Mouse (Mus musculus) neural tube, embryonic 14.5 days (tissue): Measurements from ENCODE around the gene Vav1. TPM values are rescaled to one million over a fixed set of nuclear protein-coding genes. Genes with fewer than 3 reads are reported as not detected.

Source experiments
- ATAC-seq: fragments of 200-750 bp; cut with Nextera tagmentation; 2 replicates; pipeline ENCODE4 v1.8.0; 2017; ENCODE audit warnings: low read depth, mild to moderate bottlenecking, moderate TSS enrichment, moderate library complexity
- H3K27ac ChIP-seq: fragments of 300-500 bp; sonication (generic); 2 replicates; pipeline ENCODE4 v1.5.1; 2014; ENCODE audit warnings: low read depth, mild to moderate bottlenecking, control low read depth, low read length, moderate library complexity, mixed read lengths
- H3K27me3 ChIP-seq: fragments of 300-500 bp; sonication (generic); 2 replicates; pipeline ENCODE4 v1.6.1; 2014; ENCODE audit warnings: low read length; ENCODE audit not compliant: control insufficient read depth, insufficient read depth
- H3K36me3 ChIP-seq: fragments of 300-500 bp; sonication (generic); 2 replicates; pipeline ENCODE4 v1.6.1; 2014; ENCODE audit warnings: low read length, mixed read lengths; ENCODE audit not compliant: control insufficient read depth, insufficient read depth
- H3K4me1 ChIP-seq: fragments of 300-500 bp; sonication (generic); 2 replicates; pipeline ENCODE4 v1.6.1; 2014; ENCODE audit warnings: low read length; ENCODE audit not compliant: control insufficient read depth, insufficient read depth
- H3K4me2 ChIP-seq: fragments of 300-500 bp; sonication (generic); 2 replicates; pipeline ENCODE4 v1.6.1; 2014; ENCODE audit warnings: mild to moderate bottlenecking, low read depth, low read length, control low read depth
- H3K4me3 ChIP-seq: fragments of 300-500 bp; sonication (generic); 2 replicates; pipeline ENCODE4 v1.5.1; 2014; ENCODE audit warnings: low read depth, low read length, control low read depth, mixed read lengths
- H3K9ac ChIP-seq: fragments of 300-500 bp; sonication (generic); replicated peaks from 2 replicates; pipeline ENCODE4 v1.6.1; 2014; ENCODE audit warnings: low read depth, mild to moderate bottlenecking, control low read depth, low read length, mixed read lengths
- H3K9me3 ChIP-seq: fragments of 300-500 bp; sonication (generic); 2 replicates; pipeline ENCODE4 v1.6.1; 2016; ENCODE audit warnings: low read length; ENCODE audit not compliant: control insufficient read depth
- WGBS: fragments of 180-500 bp; shearing (Covaris S2); extraction: QIAGEN DNeasy Blood & Tissue Kit; methylation state at CpG from one replicate; pipeline ENCODE4 v1.1.7; 2014; 5-methylcytosine and 5-hydroxymethylcytosine counted together
- polyA plus RNA-seq: library from polyadenylated mRNA; unstranded; fragments of >200 nt; fragmentation: Nextera tagmentation; extraction: Ambion mirVana; gene quantifications from 2 replicates; pipeline ENCODE4 v1.2.1, GENCODE M21; 2014

Gene Vav1
- polyA plus RNA-seq, 1 experiment from 2014 or later, result 1.1 TPM

DNA sequence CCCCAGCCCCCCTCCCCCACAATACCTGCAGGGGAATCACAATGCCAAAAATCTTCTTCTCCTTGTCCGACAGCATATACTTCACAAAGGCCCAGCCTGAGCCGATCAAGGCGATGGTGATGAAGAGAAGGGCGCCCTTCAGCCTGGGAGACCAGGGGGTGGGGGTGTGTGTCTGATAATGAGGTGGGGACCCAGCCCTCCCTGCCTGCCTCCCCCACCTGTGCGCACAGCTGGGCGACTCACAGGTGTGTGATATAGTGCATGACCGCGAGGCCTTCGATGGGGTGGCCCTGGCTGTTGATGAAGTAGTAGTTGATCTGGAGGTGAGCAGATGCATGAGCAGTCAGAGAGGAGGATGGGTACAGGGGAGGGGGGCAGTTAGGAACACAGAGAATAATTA is 41.7 kb upstream of the Vav1 start:
- H3K9me3 ChIP-seq, result no peaks in the 10 kb centered on the region
- H3K4me2 ChIP-seq, result no peak overlapping the region
- no peaks in the 10 kb centered on the region for H3K27me3 ChIP-seq
- peaks cover 29% of the 10 kb centered on the region for H3K36me3 ChIP-seq
- no peak overlapping the region for H3K27ac ChIP-seq
- 95% methylated on average over 9 of the region's 9 CpGs for WGBS
- peak; percentile 25; the same call in 1 of the 2 replicates for ATAC-seq
- H3K9ac ChIP-seq, result no peak overlapping the region
- H3K4me1 ChIP-seq, result no peaks in the 10 kb centered on the region
- H3K4me3 ChIP-seq, result no peak overlapping the region

DNA sequence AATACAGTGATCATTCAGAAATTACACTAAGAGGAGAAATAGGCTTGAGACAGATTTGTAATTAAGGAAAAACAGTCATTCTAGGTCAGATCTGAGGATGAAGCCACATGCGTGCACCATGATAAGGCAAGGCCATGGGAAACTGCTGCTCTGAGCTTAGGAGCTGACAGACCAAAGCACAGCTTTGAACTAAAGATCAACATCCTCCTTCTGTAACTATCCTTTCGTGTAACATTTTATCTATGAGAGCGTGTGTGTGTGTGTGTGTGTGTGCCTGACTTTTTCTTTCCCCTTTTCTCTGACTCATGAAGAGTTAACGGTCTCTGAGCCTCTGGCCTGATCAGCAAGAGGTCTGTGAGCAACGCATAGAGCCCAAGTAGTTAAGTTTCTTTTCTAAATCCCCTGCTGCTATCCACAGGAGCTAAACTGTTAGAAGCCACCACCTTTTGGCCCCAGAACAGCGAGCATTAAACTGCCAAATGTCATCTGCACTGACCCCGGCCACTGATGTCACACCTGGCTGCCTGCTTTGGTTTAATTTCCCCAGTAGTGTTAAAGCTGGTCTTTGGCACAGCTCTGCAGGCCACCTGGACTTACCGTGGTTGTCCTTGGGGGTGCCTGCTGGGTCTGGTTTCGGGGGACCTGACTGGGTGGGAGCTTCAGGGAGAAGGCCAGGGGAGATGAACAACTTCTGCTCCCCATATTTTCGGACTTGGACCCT is 35.1 kb upstream of the Vav1 start:
- H3K9ac ChIP-seq, result no peak overlapping the region
- no peak for ATAC-seq
- WGBS, result 86% methylated on average over 10 of the region's 10 CpGs
- no peaks in the 10 kb centered on the region for H3K9me3 ChIP-seq
- H3K4me3 ChIP-seq, result no peak overlapping the region
- H3K36me3 ChIP-seq, result peaks cover 7% of the 10 kb centered on the region; the same call in 1 of the 2 replicates
- no peak overlapping the region for H3K4me2 ChIP-seq
- H3K27me3 ChIP-seq, result no peaks in the 10 kb centered on the region
- no peak overlapping the region for H3K27ac ChIP-seq
- peaks cover 8% of the 10 kb centered on the region; the same call in 1 of the 2 replicates for H3K4me1 ChIP-seq

DNA sequence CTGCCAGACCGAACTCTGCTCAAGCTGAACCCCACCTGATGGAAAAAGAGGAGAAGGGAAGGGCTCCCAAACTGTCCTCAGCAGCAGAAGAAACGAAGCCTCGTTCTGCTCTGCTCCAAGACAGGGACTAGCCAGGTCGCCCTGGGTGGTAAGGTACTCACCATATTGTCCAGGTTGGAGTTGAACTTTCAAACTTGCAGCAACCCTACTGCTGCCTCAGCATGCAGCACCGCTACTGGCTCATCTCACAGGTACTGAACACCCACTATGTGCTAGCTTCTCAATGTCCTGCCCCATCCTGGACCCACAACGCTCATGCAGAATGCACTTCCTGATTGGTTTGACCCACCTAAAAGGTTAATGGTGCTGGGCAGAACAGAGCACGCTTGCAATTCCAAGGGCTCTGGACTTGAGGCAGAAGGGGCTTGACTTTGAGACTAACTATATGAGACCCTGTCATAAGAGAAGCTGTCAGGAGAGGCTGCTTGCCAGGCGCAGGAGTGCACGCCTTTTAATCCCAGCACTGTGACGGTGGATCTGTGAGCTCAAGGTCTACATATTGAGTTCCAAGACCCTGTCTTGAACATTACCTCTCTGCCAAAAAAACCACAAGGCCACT is 33.5 kb upstream of the Vav1 start:
- ATAC-seq, result no peak
- Histone ChIP-seq H3K9ac (no peak overlapping the region), H3K4me1 (peaks cover 13% of the 10 kb centered on the region; the same call in 1 of the 2 replicates), H3K36me3 (peaks cover 7% of the 10 kb centered on the region; the same call in 1 of the 2 replicates), H3K27ac (no peak overlapping the region), H3K9me3 (no peaks in the 10 kb centered on the region), H3K27me3 (no peaks in the 10 kb centered on the region), H3K4me3 (no peak overlapping the region), H3K4me2 (no peak overlapping the region)
- WGBS, result 94% methylated on average over 10 of the region's 10 CpGs

DNA sequence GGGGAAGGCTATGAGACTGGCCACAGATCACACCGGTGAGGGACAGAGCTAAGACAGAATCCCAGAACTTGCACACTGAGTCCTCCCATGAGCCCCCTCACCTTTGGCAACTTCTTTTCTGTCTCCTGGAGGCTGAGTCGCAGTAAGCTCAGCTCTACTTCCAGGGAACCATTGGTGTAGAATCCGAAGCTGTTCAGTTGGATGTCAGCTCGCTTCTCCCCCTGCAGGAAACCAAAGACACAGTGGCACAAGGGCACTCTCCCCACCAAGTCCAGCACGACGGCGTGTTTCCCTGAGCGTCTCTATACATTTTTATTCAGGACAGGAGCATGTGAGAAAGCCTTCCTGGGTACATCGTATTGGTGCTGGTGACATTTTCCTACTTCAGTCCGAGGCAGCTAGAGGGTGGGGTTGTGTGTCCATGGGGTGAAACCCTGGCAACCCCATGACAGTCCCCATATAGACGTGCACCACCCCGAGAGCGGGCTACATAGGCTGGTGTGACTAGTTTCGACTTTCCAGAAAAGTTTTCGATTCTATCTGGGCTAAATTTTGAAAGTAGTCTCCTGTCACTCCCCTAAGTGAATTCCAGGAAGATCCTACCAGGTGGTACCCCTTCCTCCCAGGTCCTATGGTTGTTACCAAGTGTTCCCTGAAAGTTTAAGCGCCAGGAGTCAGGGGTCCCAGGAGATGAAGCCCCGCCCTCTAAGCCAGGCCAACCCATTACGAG is 32.1 kb upstream of the Vav1 start:
- H3K27ac ChIP-seq, result peak overlapping the region; percentile 97
- peak overlapping the region; percentile 51 for H3K4me3 ChIP-seq
- 0 out of 2 replicates have a peak, but pooled peaks have one; percentile 1 for ATAC-seq
- H3K4me1 ChIP-seq, result peaks cover 15% of the 10 kb centered on the region; the same call in 1 of the 2 replicates
- 4% methylated on average over 18 of the region's 18 CpGs for WGBS
- peaks cover 2% of the 10 kb centered on the region; the same call in 1 of the 2 replicates for H3K36me3 ChIP-seq
- H3K4me2 ChIP-seq, result peak overlapping the region; percentile 46
- no peaks in the 10 kb centered on the region for H3K9me3 ChIP-seq
- no peaks in the 10 kb centered on the region for H3K27me3 ChIP-seq
- peak overlapping the region; percentile 80 for H3K9ac ChIP-seq

DNA sequence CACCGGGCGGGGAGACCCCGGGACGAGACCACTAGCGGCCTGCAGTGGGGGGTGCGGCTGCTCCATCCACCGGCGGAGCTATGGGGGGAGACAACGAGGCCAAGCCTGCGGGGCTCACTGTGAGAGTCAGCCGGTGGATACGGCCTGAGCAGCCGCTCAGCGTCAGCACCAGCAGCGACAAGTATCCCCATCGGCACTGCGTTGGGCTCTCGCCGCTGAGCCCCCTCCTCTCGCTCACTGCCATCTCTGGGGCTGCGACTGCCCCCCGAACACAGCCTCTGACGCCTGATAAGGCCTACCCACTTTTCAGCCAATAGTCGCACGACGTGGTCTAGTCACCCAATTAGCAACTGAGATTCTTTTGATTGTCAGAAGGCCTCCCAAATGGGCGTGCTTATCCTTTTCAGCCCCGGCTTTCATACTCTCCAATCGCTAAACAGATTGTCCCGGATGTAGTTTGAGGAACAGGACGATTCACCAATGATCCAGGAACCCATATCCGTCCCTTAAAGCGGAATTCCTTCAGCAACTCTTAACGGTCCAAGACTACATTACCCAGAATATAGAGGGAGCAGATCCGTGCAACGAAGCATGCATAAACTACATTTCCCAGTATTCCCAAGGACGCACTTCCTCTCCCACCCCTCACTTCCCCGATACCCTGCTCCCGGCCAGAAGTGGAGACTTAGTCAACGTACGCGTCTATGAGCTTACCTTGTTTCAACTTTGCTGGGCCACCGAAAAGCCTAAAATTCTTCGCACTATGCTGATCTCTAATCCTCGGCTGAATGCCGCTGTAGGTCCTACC is 31.3 kb upstream of the Vav1 start:
- Histone ChIP-seq H3K4me1 (peaks cover 15% of the 10 kb centered on the region; the same call in 1 of the 2 replicates), H3K4me2 (peak overlapping the region; percentile 89), H3K9ac (peak overlapping the region; percentile 80), H3K27ac (peak overlapping the region; percentile 97), H3K9me3 (no peaks in the 10 kb centered on the region), H3K36me3 (no peaks in the 10 kb centered on the region), H3K4me3 (peak overlapping the region; percentile 52), H3K27me3 (no peaks in the 10 kb centered on the region)
- WGBS, result under 1% methylated on average over 46 of the region's 46 CpGs
- ATAC-seq, result peak; percentile 94

DNA sequence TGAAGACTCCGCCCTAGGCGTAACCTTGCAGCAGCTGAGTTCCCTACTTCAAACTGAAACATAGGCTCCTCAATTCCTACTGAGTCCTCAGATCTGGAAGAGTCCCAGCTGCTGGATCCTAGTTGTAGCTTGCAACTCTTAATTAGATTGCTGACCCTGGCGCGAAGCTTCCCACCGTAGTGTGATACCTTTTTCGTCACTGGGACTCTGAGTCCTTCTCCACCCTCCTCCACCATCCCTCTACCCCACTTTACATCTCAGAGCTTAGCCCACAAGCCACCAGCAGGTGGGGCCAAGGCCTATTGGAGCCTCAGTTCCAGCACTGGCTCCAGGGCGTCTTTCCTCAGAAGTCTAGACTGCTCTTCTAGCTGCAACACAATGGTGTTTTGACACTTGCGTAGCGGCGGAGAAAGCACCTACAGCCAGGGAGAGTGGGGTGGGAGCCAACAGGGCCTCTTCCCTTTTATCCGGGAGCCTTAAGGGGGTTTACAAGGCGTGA is 30.6 kb upstream of the Vav1 start, which contains the start of gene Gpr108:
Gene Gpr108, minus strand, starts transcription at position 246 of the 499 bp plus-strand sequence.
- no peaks in the 10 kb centered on the region for H3K9me3 ChIP-seq
- H3K4me3 ChIP-seq, result peak within 1 kb of the TSS; percentile 52
- H3K4me1 ChIP-seq, result peaks cover 15% of the 10 kb centered on the region; the same call in 1 of the 2 replicates

DNA sequence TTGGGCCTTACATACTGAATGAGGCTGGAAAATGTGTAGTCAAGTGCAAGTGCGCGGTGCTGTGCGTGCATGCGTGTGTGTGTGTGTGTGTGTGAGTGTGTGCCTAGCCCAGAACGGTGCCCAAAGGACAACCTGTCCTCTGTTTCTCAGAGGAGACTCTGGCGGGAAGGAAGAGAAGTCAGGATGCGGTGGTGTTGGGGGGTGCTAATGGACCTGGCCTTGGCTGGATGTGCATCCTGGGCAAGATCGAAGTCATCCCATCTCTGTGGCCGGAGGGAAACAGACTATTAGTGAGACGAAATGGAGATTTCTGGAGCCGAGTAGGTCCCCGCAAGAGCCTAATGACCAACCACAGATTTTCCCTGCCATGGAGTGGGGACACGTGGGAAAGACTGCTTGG is 30.1 kb upstream of the Vav1 start:
- Histone ChIP-seq H3K4me2 (peak overlapping the region; percentile 89), H3K9ac (0 out of 2 replicates have a peak overlapping the region, but pooled peaks have one; percentile 16), H3K9me3 (no peaks in the 10 kb centered on the region), H3K36me3 (no peaks in the 10 kb centered on the region), H3K27me3 (no peaks in the 10 kb centered on the region), H3K4me3 (peak overlapping the region; percentile 52), H3K4me1 (peaks cover 15% of the 10 kb centered on the region; the same call in 1 of the 2 replicates), H3K27ac (peak overlapping the region; percentile 55)
- ATAC-seq, result no peak
- 10% methylated on average over 13 of the region's 13 CpGs for WGBS

More for the DNA sequence above, 30.6 kb upstream of the Vav1 start, which contains the start of gene Gpr108:
- peak; percentile 69 for ATAC-seq
- WGBS, result 0% methylated on average over 12 of the region's 12 CpGs
- Histone ChIP-seq H3K27me3 (no peaks in the 10 kb centered on the region), H3K27ac (peak within 1 kb of the TSS; percentile 97), H3K4me2 (peak within 1 kb of the TSS; percentile 89), H3K9ac (peak within 1 kb of the TSS; percentile 80), H3K36me3 (no peaks in the 10 kb centered on the region)
